Mouse (Mus musculus) kidney, embryonic 16.5 days (tissue): Measurements from ENCODE around the gene Ihh. TPM values are rescaled to one million over a fixed set of nuclear protein-coding genes. Genes with fewer than 3 reads are reported as not detected.

Experiments
- ATAC-seq: fragments of 200-750 bp; cut with Nextera tagmentation; 2 replicates; pipeline ENCODE4 v1.8.0; 2017; ENCODE audit warnings: moderate TSS enrichment; ENCODE audit not compliant: low FRiP score, low TSS enrichment
- H3K27ac ChIP-seq: fragments of 300-500 bp; sonication (generic); 2 replicates; pipeline ENCODE4 v1.5.1; 2014; ENCODE audit warnings: low read length
- H3K27me3 ChIP-seq: fragments of 300-500 bp; sonication (generic); 2 replicates; pipeline ENCODE4 v1.6.1; 2014; ENCODE audit warnings: low read length, control low read depth, mixed read lengths; ENCODE audit not compliant: insufficient read depth
- H3K36me3 ChIP-seq: fragments of 300-500 bp; sonication (generic); 2 replicates; pipeline ENCODE4 v1.6.1; 2014; ENCODE audit warnings: low read length, control low read depth, mixed read lengths; ENCODE audit not compliant: insufficient read depth
- H3K4me1 ChIP-seq: fragments of 300-500 bp; sonication (generic); 2 replicates; pipeline ENCODE4 v1.6.1; 2014; ENCODE audit warnings: low read length, control low read depth, mixed read lengths; ENCODE audit not compliant: insufficient read depth
- H3K4me2 ChIP-seq: fragments of 300-500 bp; sonication (generic); replicated peaks from 2 replicates; pipeline ENCODE4 v1.6.1; 2014; ENCODE audit warnings: low read depth, low read length
- H3K4me3 ChIP-seq: fragments of 300-500 bp; sonication (generic); 2 replicates; pipeline ENCODE4 v1.5.1; 2014; ENCODE audit warnings: mild to moderate bottlenecking, low read length
- H3K9ac ChIP-seq: fragments of 300-500 bp; sonication (generic); replicated peaks from 2 replicates; pipeline ENCODE4 v1.6.1; 2014; ENCODE audit warnings: low read length
- H3K9me3 ChIP-seq: fragments of 300-500 bp; sonication (generic); 2 replicates; pipeline ENCODE4 v1.6.1; 2016; ENCODE audit warnings: low read length, control low read depth
- WGBS: fragments of 180-500 bp; shearing (Covaris S2); extraction: QIAGEN DNeasy Blood & Tissue Kit; methylation state at CpG from one replicate; pipeline ENCODE4 v1.1.7; 2014; 5-methylcytosine and 5-hydroxymethylcytosine counted together
- polyA plus RNA-seq: library from polyadenylated mRNA; unstranded; fragments of >200 nt; fragmentation: Nextera tagmentation; extraction: Ambion mirVana; gene quantifications from 2 replicates; pipeline ENCODE4 v1.2.1, GENCODE M21; 2015

Ihh gene
- polyA plus RNA-seq, 1 experiment from 2014 or later, result 2.4 TPM

DNA sequence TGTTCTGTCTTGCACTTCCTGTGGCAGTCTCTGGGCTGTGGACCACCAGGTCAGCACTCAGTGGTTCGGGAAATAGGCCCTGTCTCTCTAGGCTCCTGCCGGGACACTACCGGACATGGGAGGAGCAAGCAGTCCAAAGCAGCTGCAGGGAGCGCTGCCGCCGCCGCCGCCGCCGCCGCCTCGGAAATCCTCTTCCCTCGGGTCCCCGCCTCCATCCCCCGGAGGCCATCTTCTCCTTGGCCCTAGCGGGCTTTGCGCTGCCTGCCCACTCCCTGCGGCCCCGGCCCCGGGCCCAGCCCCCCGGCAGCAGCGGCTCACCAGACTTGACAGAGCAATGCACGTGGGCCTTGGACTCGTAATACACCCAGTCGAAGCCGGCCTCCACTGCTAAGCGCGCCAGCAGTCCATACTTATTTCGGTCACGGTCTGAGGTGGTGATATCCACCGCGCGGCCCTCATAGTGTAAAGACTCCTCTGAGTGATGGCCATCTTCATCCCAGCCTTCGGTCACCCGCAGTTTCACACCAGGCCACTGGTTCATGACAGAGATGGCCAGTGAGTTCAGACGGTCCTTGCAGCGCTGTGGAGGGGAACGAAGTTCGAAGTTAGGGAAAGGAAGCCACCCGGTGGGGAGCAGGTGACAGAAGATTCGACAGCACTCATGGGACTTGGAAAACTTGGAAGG is 3.3 kb downstream of the Ihh start:
- under 1% methylated on average over 41 of the region's 41 CpGs for WGBS
- Histone ChIP-seq H3K9ac (peak overlapping the region; percentile 52; the same call in 1 of the 2 replicates), H3K9me3 (no peaks in the 10 kb centered on the region), H3K4me2 (peak overlapping the region; percentile 69), H3K4me1 (peaks cover 38% of the 10 kb centered on the region), H3K4me3 (peak overlapping the region; percentile 43), H3K36me3 (no peaks in the 10 kb centered on the region), H3K27ac (no peak overlapping the region), H3K27me3 (peaks cover 72% of the 10 kb centered on the region)
- no peak for ATAC-seq

DNA sequence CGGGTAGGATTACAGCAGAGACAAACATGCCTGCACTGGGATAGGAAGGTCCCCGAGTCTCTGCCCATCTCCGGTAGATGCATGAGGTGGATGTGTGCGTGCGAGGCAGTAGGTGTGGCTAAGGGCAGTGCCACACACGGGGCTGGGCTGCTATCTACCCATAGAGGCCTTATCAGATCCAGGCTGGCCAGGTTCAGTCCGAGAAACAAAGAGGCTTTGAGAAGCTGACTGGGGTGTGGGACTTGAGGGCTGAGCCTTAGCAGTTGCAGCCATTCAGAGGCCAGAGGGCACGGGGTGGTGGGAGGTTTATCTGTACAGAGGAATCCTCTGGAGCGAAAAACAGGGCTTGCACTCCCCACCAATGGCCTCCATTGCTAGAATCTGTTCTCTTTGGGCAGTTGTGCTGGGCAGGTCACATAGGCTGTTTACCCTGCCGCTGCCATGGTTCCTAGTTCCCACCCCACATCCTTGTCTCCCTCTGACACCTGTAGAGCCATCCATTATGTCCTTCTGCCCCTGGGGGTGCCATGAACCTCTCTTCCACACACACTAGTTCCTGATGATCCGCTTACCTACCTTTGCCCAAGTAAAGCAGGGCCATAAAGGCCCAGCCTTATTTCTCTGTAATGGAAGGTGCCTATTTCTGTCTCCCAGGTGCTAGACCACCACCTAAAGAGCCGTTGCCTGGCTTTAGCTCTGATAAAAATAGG is 9.7 kb downstream of the Ihh start:
- no peak for ATAC-seq
- no peak overlapping the region for H3K27ac ChIP-seq

DNA sequence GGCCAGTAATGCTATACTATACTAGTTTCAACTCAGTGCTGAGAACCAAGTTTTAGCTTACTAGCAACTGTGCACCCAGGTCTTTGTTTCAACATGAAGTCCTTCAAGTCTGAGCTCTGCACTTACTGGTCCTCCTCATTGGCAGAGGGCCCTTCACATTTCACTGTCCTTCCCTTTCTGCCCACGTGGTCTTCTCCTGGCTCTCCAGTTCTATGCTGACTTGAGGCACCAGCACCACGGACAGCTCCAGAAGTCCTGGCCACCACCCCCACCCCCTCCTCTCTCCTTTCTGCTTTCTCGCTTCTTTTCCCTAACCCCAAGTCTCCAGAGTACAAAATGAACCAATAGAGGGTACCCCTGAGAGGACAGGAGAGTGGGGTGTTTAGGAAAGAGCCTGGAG is 11.7 kb downstream of the Ihh start:
- H3K9ac ChIP-seq, result no peak overlapping the region
- H3K36me3 ChIP-seq, result no peaks in the 10 kb centered on the region
- no peaks in the 10 kb centered on the region for H3K9me3 ChIP-seq
- H3K27me3 ChIP-seq, result peaks cover 27% of the 10 kb centered on the region
- H3K4me2 ChIP-seq, result no peak overlapping the region
- H3K27ac ChIP-seq, result no peak overlapping the region
- H3K4me3 ChIP-seq, result no peak overlapping the region
- 0% methylated on average over 3 of the region's 3 CpGs for WGBS
- no peak for ATAC-seq
- H3K4me1 ChIP-seq, result no peaks in the 10 kb centered on the region

More for the DNA sequence above, 9.7 kb downstream of the Ihh start:
- Histone ChIP-seq H3K9me3 (no peaks in the 10 kb centered on the region), H3K4me3 (no peak overlapping the region), H3K27me3 (peaks cover 25% of the 10 kb centered on the region), H3K36me3 (no peaks in the 10 kb centered on the region), H3K4me1 (no peaks in the 10 kb centered on the region), H3K4me2 (no peak overlapping the region), H3K9ac (no peak overlapping the region)
- WGBS, result 66% methylated on average over 12 of the region's 12 CpGs

DNA sequence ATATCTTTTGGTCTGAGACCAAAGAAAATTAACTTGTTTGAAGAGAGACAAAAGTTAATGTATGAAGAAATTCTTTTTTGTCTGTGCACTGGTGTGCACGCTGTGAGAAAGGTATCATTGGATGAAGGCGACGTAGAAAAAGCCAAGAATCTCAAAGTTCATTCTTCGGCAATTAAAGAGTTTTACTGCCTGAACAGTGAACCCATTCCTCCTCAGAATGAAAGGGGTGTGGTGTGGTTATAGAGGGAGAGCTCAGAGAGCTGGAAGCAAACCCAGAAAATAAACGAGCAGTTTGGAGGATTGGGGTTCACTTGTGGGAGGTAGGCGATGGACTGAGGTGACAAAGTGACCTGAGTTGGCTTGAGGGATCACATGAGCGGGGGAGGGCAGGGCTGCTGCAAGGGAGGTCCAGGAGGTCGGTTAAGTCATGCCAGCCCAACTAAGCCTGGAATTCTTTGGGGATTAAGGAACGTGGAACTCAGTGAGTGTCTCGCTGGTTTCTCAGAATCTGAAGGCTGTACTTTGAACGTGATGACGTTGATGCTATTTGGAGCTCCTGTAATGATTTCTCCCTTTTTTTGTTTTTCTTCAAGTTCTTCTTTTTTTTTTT is 15.1 kb downstream of the Ihh start:
- H3K4me3 ChIP-seq, result no peak overlapping the region
- H3K27me3 ChIP-seq, result peaks cover 38% of the 10 kb centered on the region
- no peak overlapping the region for H3K4me2 ChIP-seq
- H3K4me1 ChIP-seq, result no peaks in the 10 kb centered on the region
- H3K36me3 ChIP-seq, result no peaks in the 10 kb centered on the region
- H3K9me3 ChIP-seq, result no peaks in the 10 kb centered on the region
- no peak for ATAC-seq
- no peak overlapping the region for H3K9ac ChIP-seq
- no peak overlapping the region for H3K27ac ChIP-seq
- WGBS, result 47% methylated on average over 12 of the region's 12 CpGs

DNA sequence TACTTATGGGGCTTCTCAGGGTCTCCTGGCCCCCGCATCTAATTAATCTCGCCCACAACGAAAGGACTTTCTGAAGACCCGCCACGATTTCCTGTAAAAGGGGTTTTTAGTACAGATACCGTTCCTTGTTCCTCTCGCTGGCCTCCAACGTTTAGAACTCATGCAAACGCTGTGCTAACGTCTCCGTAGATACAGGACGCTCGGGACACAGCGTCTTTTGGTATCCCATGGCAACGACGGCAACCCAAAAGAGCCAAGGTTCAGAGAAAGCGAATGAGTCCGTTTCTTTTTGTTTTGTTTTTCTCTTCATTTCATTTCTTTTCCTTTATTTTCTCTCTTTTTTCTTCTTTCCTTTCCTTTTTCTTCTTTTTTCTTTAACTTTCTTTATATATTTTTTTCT is 16.1 kb downstream of the Ihh start, which contains the start of gene Cfap65:
Gene Cfap65, minus strand, starts transcription at position 198 of the 400 bp plus-strand sequence.
- ATAC-seq, result no peak
- Histone ChIP-seq H3K4me2 (peak within 1 kb of the TSS; percentile 49), H3K27ac (no peak within 1 kb of the TSS), H3K9me3 (no peaks in the 10 kb centered on the region), H3K9ac (no peak within 1 kb of the TSS), H3K4me3 (peak within 1 kb of the TSS; percentile 32), H3K27me3 (peaks cover 36% of the 10 kb centered on the region), H3K36me3 (no peaks in the 10 kb centered on the region), H3K4me1 (no peaks in the 10 kb centered on the region)
- WGBS, result 2% methylated on average over 18 of the region's 18 CpGs

DNA sequence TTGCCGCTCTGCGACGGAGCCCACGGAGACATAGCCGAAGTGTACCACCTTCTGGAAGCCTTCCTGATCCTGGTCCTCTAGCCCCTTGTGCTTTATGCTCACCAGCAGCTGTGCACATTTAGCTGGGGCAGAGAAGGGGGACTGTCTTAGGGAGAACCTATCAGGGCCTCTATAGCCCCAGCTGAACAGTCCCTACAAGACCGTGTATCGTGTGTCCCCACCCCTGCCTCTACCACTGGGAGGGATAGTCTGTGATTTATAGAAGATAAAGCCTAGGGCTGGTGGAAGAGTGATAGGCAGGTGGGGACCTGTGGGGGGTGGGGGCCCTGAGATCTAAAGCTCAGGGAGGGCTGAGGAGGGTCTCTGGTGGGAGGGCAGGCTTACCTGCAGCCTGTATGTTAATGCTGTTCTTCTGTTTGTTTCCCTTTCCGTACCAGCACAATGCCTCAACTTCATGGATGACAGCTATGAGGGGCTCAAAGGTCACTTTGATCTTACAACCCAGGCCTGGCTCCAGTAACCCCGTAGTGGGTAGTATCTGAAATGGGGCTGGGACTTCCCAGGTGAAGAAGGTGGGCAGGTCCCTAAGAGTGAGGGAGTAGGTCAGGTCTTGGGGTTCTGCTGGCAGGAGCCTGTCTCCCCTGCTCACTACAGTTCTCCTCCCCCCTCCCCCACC is 23.7 kb downstream of the Ihh start:
- Histone ChIP-seq H3K27me3 (peaks cover 14% of the 10 kb centered on the region), H3K9me3 (no peaks in the 10 kb centered on the region), H3K36me3 (no peaks in the 10 kb centered on the region), H3K4me3 (no peak overlapping the region), H3K27ac (no peak overlapping the region), H3K4me1 (no peaks in the 10 kb centered on the region), H3K4me2 (no peak overlapping the region), H3K9ac (no peak overlapping the region)
- no peak for ATAC-seq
- 78% methylated on average over 9 of the region's 9 CpGs for WGBS

DNA sequence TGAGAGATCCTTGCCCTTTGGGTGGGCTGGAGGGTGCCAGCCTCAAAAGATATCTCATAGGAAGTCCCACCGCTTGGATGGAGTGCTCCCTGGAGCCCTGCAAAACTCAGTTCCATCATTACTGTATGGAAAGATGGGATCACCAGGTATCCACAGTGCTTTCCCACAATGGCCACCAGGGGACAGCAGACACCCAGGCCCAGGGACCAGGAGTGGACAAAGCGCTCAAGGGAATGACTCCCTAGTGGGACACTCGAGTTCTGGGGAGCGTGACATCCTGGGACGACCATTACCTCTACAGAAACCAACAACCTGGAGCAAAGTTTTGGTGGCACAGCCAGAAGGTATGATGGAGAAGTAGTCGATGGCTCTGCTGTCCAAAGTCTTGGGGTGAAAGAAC is 24.8 kb downstream of the Ihh start:
- 0 out of 2 replicates have a peak, but pooled peaks have one; percentile 31 for ATAC-seq
- Histone ChIP-seq H3K4me3 (no peak overlapping the region), H3K9ac (no peak overlapping the region), H3K27me3 (peaks cover 14% of the 10 kb centered on the region), H3K27ac (no peak overlapping the region), H3K36me3 (no peaks in the 10 kb centered on the region), H3K4me1 (no peaks in the 10 kb centered on the region), H3K9me3 (no peaks in the 10 kb centered on the region), H3K4me2 (no peak overlapping the region)
- WGBS, result 25% methylated on average over 6 of the region's 6 CpGs

DNA sequence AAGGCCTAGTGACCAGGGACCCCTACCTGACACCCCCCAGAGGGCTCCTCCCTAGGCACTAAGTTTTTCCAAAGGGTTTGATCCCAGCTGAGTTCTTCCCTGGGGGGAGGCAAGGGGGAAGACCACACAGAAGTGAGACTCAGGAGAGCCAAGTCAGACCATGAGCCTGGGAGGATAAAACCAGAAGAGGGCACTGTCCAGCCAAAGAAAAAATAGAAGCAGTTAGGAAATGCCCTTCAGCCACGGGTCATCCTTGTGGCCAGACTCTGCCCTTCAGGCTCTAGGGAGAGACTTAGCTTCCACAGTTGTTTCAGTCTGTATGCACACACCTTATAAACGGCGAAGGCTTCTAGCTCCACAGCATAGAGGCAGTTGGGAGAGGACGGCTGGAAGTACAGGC is 27.0 kb downstream of the Ihh start:
- Histone ChIP-seq H3K9me3 (no peaks in the 10 kb centered on the region), H3K9ac (no peak overlapping the region), H3K27ac (no peak overlapping the region), H3K36me3 (no peaks in the 10 kb centered on the region), H3K4me2 (no peak overlapping the region), H3K4me3 (no peak overlapping the region), H3K27me3 (peaks cover 7% of the 10 kb centered on the region), H3K4me1 (no peaks in the 10 kb centered on the region)
- WGBS, result 60% methylated on average over 4 of the region's 4 CpGs
- no peak for ATAC-seq

DNA sequence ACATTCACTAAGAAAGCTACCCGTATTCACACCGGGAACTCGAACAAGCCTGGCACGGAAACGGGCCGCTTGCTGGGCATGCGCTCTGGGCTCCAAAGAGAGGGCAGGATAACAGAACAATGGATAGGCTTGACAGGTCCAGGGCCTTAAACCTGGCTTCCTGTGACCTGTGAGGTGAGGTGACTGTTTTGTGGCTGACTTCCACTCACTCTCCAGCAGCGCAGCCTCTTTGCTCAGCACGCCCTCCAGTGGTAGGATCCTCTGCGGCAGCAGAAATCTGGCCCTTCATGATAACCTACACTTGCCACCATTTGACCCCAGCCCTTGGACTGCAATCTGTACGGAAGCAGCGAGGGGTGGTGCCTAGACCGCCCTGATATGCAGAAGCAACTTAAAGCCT is 35.8 kb downstream of the Ihh start:
- Histone ChIP-seq H3K9me3 (no peaks in the 10 kb centered on the region), H3K4me2 (peak overlapping the region; percentile 14), H3K9ac (no peak overlapping the region), H3K4me1 (no peaks in the 10 kb centered on the region), H3K27me3 (0 out of 2 replicates have a peak, but pooled peaks cover 5% of the 10 kb centered on the region), H3K36me3 (no peaks in the 10 kb centered on the region), H3K27ac (no peak overlapping the region), H3K4me3 (no peak overlapping the region)
- WGBS, result 26% methylated on average over 13 of the region's 13 CpGs
- 0 out of 2 replicates have a peak, but pooled peaks have one; percentile 12 for ATAC-seq
